Mouse (Mus musculus): ENCODE measurements around the gene Gse1.
A peak's percentile ranks its signal among the peaks of the same experiment; 100 is the strongest.

Gene Gse1

GRCm38 (mm10) chr8:120298601-120299532, 70.6 kb downstream of the Gse1 start:
- peak; percentile 57 for DNase-seq (ENCODE audit: low read depth, low spot score)

- DNase-seq (ENCODE audit: low read depth, low spot score) = peak; percentile 82
These were observed 72.4 kb downstream of the Gse1 start for GRCm38 (mm10) chr8:120300601-120301141.

GRCm38 (mm10) chr8:120302941-120303675, 74.9 kb downstream of the Gse1 start:
- no peak for DNase-seq (ENCODE audit: low read depth, low spot score)

- DNase-seq (ENCODE audit: low read depth, low spot score) = no peak
These were observed 75.8 kb downstream of the Gse1 start for GRCm38 (mm10) chr8:120304097-120304496.

GRCm38 (mm10) chr8:120305800-120306385, 77.6 kb downstream of the Gse1 start:
- DNase-seq (ENCODE audit: low read depth, low spot score) = no peak

GRCm38 (mm10) chr8:120307103-120307502, 78.8 kb downstream of the Gse1 start:
- DNase-seq (ENCODE audit: low read depth, low spot score) = peak; percentile 31

- DNase-seq (ENCODE audit: low read depth, low spot score) = no peak
These were observed 79.3 kb downstream of the Gse1 start for GRCm38 (mm10) chr8:120307528-120307927.

- no peak for DNase-seq (ENCODE audit: low read depth, low spot score)
These were observed 79.9 kb downstream of the Gse1 start for GRCm38 (mm10) chr8:120308131-120308530.

- DNase-seq (ENCODE audit: low read depth, low spot score) = no peak
These were observed 80.3 kb downstream of the Gse1 start for GRCm38 (mm10) chr8:120308553-120308952.

- DNase-seq (ENCODE audit: low read depth, low spot score) = peak; percentile 53
These were observed 81.1 kb downstream of the Gse1 start for GRCm38 (mm10) chr8:120309326-120309725.

GRCm38 (mm10) chr8:120310063-120310462, 81.8 kb downstream of the Gse1 start:
- DNase-seq (ENCODE audit: low read depth, low spot score) = no peak

GRCm38 (mm10) chr8:120312452-120312851, 84.2 kb downstream of the Gse1 start:
- DNase-seq (ENCODE audit: low read depth, low spot score) = no peak

- no peak for DNase-seq (ENCODE audit: low read depth, low spot score)
These were observed 85.4 kb downstream of the Gse1 start for GRCm38 (mm10) chr8:120313674-120314073.

- DNase-seq (ENCODE audit: low read depth, low spot score) = no peak
These were observed 86.7 kb downstream of the Gse1 start for GRCm38 (mm10) chr8:120314932-120315331.

- peak; percentile 61 for DNase-seq (ENCODE audit: low read depth, low spot score)
These were observed 87.4 kb downstream of the Gse1 start for GRCm38 (mm10) chr8:120315644-120316043.

- DNase-seq (ENCODE audit: low read depth, low spot score) = no peak
These were observed 88.5 kb downstream of the Gse1 start for GRCm38 (mm10) chr8:120316707-120317106.

- no peak for DNase-seq (ENCODE audit: low read depth, low spot score)
These were observed 89.0 kb downstream of the Gse1 start for GRCm38 (mm10) chr8:120317118-120317824.

GRCm38 (mm10) chr8:120318476-120318991, 90.3 kb downstream of the Gse1 start:
- no peak for DNase-seq (ENCODE audit: low read depth, low spot score)

GRCm38 (mm10) chr8:120319449-120319848, 91.2 kb downstream of the Gse1 start:
- DNase-seq (ENCODE audit: low read depth, low spot score) = peak; percentile 91

GRCm38 (mm10) chr8:120320146-120320545, 91.9 kb downstream of the Gse1 start:
- no peak for DNase-seq (ENCODE audit: low read depth, low spot score)

- peak; percentile 81 for DNase-seq (ENCODE audit: low read depth, low spot score)
These were observed 93.5 kb downstream of the Gse1 start for GRCm38 (mm10) chr8:120321724-120322123.
